Mouse (Mus musculus) retina, adult 2 months (tissue): Measurements from ENCODE around the gene Mapk9.
"Not testable (repeated sequence)": the region's sequence is repeated elsewhere in the genome, so short reads cannot be mapped to it uniquely, and the experiment has no call there.

Source experiments
- DNase-seq: peaks from one replicate; pipeline ENCODE4 v3.0.0-alpha.2; 2012; ENCODE audit warnings: low read depth, low spot score

The Mapk9 gene

GRCm38 (mm10) chr11:49846401-49847070, at the start of gene Mapk9:
Gene Mapk9, plus strand, starts transcription at chr11:49846751.
- peak; percentile 90 for DNase-seq

GRCm38 (mm10) chr11:49798931-49799330, 47.6 kb upstream of the Mapk9 start:
- no peak for DNase-seq

DNA sequence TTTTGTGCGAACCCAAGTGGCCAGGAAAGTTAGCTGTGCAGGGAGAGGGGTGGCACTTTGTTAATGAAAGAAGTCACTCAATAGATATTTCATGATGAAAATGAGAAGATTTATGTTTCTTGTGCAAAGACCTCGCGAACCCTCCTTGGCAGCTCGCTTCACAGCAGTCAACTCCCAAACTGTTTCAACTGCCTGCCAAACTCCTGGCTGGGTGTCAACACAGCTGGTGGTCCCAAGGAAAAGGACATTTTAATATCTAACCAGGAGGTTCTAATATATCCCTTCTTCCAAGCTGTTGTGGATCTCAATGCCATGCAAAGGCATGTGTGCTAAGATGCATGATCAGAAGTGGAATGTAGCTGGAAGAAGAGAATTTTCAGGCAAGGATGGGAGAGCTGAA, 45.0 kb upstream of the Mapk9 start:
- no peak for DNase-seq

- no peak for DNase-seq
These were observed 42.8 kb upstream of the Mapk9 start for GRCm38 (mm10) chr11:49803801-49804200.

GRCm38 (mm10) chr11:49806218-49806617, 40.3 kb upstream of the Mapk9 start:
- DNase-seq = no peak

DNA sequence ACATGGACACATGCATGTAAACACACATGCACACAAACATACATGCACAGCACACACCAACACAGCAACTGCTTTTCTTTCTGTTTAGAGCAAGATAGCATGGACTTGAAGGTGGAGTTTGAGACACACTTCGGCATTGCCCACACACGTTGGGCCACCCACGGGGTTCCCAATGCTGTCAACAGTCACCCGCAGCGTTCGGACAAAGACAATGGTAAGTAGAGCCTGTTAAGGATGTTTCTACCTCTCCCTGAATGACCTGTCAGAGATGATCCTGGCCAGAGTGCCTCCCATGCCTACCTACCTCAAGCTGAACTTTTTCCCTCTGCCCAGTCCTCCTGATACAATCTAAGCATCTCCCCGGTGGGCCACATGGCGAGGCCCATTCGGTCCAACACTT, 37.6 kb upstream of the Mapk9 start:
- DNase-seq = no peak

DNA sequence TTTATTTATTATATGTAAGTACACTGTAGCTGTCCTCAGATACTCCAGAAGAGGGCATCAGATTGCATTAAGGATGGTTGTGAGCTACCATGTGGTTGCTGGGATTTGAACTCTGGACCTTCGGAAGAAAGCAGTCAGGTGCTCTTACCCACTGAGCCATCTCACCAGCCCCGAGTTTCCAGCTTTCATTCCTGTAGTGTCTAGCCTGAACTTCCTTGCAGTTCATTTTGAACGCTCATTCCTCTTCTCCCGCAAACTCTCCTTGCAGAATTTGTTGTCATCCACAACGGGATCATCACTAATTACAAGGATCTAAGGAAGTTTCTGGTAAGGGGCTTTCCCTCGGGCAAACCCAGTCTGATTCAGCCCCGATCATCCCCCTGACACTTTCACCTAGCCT, 35.9 kb upstream of the Mapk9 start:
- not testable (repeated sequence) for DNase-seq

- no peak for DNase-seq
These were observed 35.4 kb upstream of the Mapk9 start for GRCm38 (mm10) chr11:49811099-49811541.

DNA sequence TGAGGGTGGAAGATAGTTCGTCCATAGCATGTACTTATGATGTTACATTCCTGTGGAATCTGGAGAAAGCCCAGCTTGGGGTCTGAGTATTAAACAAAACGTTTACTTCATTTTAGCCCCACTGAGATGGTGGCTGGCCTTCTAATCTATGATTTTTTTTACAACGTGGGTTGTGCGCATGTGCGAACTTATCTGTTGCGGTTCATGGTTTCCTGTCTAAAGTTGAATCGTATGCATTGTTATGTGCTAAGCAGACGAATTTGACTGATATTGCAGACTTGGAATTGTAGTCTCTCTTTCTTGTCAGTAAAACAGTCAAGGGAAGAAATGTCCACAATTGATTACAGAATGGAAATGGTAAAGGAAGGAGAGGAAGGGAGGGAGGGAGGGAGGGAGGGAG, 34.7 kb upstream of the Mapk9 start:
- no peak for DNase-seq

DNA sequence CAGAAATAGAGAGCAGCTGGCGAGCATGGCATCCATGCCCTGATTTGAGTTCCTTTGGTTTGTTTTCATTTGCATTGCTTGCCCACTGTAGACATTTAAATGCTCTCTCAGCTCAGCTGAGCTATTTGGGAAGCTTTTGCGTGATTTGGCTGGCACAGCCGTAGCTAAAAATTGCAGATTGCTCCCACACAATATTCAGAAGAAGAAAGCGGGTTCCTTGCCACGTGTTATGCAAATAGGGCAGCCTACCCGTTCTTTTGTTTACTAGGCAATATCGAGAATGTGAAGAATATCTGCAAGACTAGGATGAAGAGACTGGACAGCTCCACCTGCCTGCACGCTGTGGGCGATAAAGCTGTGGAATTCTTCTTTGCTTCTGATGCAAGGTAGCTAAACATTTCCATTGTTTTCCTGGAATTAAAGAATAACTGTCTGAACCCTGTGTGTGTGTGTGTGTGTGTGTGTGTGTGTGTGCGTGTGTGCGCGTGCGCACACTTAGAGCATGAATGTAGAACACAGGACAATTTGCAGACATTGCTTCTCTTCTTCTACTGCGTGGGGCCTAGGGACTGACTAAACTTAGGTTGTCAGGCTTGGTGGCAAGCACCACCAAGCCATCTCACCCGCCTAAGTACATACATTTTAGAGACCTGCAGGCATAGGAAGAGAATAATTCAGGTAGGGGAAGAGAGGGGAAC, 27.5 kb upstream of the Mapk9 start:
- no peak for DNase-seq

- no peak for DNase-seq
These were observed 26.9 kb upstream of the Mapk9 start for GRCm38 (mm10) chr11:49819676-49820075.

- DNase-seq = no peak
These were observed 25.6 kb upstream of the Mapk9 start for GRCm38 (mm10) chr11:49820928-49821327.

- no peak for DNase-seq
These were observed 25.0 kb upstream of the Mapk9 start for GRCm38 (mm10) chr11:49821546-49821945.

DNA sequence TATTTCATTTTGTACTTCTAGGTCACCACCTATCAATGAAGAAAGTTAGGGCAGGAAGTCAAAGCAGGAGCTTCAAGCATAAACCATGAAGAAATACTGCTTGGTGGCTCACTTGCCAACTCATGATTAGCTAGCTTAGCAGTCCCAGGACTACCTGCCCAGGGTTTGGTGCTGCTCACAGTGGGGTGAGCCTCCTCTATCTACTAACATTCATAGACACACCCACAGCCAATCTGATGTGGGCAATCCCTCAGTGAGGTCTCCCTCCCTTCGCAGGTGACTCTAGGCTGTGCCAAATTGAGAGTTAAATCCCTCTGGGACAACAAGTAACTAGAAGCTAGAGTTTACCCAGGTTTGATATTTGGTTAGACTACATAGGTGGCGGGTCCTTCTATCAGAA, 24.2 kb upstream of the Mapk9 start:
- no peak for DNase-seq

DNA sequence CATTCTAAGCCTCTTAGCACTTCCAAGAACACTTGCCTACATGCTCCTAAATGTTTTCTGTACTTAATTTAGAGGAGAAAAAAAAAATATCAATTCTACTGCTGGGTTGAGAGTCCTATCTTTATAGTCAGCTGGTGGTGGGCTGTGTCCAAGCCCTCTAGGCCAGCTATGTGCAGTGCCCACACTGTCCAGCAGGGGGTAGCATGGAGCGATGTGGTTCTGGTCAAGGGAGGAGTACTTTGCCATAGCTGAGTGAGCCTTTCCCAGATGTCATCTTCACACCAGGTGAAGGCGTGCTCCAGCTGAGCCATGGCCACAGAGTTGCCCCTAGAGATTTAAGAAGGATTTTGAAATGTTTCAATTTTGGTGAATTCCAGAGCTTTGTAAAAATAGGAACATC, 21.7 kb upstream of the Mapk9 start:
- DNase-seq = no peak

GRCm38 (mm10) chr11:49827243-49827642, 19.3 kb upstream of the Mapk9 start:
- DNase-seq = no peak

DNA sequence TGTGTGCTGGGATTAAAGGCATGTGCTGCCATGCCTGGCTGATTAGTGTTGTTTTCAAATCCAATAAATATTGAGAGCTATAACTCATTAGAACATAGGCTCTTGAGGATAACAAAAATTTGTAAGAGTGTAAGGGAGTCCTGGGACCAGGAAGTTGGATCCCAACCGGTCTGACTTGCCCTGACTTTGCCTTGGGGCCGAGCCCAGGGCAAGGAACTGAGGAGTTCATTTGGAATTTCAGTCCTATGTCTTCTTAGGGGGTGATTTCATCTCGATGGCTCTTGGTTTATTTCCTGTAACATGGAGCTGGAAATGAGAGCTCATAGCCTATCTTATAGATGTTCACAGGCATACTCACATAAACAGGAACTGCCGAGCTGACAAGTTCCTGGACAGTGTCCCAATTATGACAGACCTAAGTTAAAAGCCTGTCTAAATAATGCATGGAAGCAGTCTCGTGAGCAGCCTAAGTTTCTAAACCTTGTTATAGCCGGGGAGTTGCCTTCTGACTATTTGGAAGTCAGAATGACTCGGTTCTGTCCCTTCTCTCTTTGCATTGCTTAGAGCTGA, 17.3 kb upstream of the Mapk9 start:
- DNase-seq = no peak

GRCm38 (mm10) chr11:49831980-49832379, 14.6 kb upstream of the Mapk9 start:
- DNase-seq = no peak

GRCm38 (mm10) chr11:49832962-49833361, 13.6 kb upstream of the Mapk9 start:
- no peak for DNase-seq

- no peak for DNase-seq
These were observed 12.3 kb upstream of the Mapk9 start for GRCm38 (mm10) chr11:49834248-49834647.

- no peak for DNase-seq
These were observed 11.1 kb upstream of the Mapk9 start for GRCm38 (mm10) chr11:49835257-49835956.

DNA sequence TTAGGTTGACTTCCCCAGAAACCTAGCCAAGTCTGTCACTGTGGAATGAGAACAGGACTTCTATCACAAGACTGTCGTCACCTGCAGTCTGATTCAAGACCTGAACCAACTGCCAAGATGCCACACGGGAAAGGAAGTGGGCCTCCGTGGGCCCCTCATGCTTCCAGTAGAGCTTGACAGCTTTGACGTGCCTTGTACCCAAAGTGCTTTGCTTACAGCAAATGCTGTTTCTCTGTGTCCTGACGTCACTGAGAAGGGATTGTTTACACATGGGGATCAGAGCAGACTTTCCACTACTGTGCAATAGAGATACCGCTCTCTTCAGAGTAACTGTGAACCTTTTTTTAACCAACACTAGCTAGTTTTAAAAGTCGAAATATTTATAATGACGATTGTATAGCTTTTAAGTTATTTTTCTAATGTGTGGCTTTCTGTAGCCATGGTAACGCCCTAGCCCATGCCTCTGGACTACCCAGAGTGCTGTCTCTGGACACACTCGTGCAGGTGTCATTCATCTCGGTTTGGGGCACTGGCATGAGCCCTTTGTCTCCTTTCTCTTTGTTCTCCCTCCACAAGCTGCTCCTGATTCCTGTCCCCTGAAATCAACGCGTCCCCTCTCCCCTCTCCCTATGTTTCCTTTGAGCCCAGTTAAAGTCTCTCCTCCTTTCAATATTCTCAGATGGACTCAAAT, 8.7 kb upstream of the Mapk9 start:
- no peak for DNase-seq
